Mouse (Mus musculus): ENCODE results near the gene Sppl3. TPM values are rescaled to one million over a fixed set of nuclear protein-coding genes. Genes with fewer than 3 reads are reported as not detected.

The Sppl3 gene
- polyA plus RNA-seq, 1 experiment from 2014 or later: 17.8 TPM

GRCm38 (mm10) chr5:115001464-115001863 lies 9.5 kb upstream of the Sppl3 start:
- Histone ChIP-seq H3K27ac (no peak overlapping the region), H3K4me1 (replicated peaks) (peaks cover 3% of the 10 kb centered on the region), H3K9ac (no peak overlapping the region), H3K4me3 (no peak overlapping the region), H3K36me3 (no peaks in the 10 kb centered on the region), H3K27me3 (peaks cover 6% of the 10 kb centered on the region; the same call in 1 of the 2 replicates), H3K4me2 (no peak overlapping the region), H3K9me3 (replicated peaks) (no peaks in the 10 kb centered on the region)
- ATAC-seq (replicated peaks; ENCODE audit: insufficient number of reproducible peaks, insufficient read depth, low FRiP score, low read depth): no peak
- WGBS: 68% methylated on average over 8 of the region's 8 CpGs

DNA sequence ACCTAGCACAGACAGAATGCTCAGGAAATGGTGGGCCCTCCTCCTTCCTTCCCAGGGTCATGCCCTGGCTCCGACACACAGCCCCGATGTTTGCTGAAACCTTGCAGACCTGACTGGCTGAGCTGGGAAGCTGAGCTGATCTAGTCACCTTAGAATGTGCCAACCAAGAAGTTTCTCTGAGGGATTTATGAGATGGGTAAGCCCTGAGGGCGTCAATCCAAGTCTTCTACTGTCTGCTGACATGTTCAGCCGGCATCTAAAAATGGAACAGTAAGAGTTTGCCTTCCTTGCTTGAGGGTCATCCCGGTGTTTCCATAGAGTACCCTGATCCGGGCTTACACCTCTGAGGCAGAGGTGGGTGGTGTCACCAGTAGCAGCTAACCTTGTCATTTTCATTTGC lies 8.2 kb upstream of the Sppl3 start:
- Histone ChIP-seq H3K27ac (no peak overlapping the region), H3K27me3 (peaks cover 6% of the 10 kb centered on the region; the same call in 1 of the 2 replicates), H3K9me3 (replicated peaks) (no peaks in the 10 kb centered on the region), H3K9ac (no peak overlapping the region), H3K36me3 (no peaks in the 10 kb centered on the region), H3K4me2 (no peak overlapping the region), H3K4me1 (replicated peaks) (peaks cover 3% of the 10 kb centered on the region), H3K4me3 (no peak overlapping the region)
- 37% methylated on average over 6 of the region's 6 CpGs for whole genome bisulfite sequencing
- ATAC-seq (replicated peaks; ENCODE audit: insufficient number of reproducible peaks, insufficient read depth, low FRiP score, low read depth): no peak

DNA sequence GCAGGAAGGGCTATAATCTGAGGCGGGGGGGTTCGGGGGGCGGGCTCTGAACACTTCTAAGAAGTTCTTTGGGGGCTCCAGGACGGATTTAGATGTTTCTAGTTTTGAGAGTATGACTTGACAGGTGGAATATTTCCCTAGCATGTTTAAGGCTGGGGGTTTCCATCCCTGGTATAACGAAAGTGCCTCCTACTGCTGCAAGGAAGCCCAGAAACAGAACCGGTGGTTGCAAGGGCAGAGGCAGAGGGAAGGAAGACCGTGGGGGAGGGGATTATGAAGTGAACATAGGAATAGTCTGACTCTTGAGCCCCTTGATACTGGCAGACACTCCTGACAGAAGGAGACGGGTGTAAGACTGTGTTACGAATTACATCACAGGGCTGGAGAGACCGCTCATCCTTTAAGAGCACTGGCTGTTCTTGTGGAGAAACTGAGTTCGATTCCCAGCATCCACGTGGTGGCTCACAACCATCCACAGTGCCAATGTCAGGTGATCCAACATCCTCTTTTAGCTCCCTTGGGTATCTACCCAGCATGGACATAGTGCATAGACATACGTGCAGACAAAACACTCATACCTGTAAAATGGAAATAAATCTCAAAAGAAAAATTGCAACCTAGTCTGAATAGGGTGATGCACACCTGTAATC lies 7.6 kb upstream of the Sppl3 start:
- Histone ChIP-seq H3K27ac (no peak overlapping the region), H3K36me3 (no peaks in the 10 kb centered on the region), H3K4me2 (no peak overlapping the region), H3K4me1 (replicated peaks) (peaks cover 3% of the 10 kb centered on the region), H3K9me3 (replicated peaks) (no peaks in the 10 kb centered on the region), H3K9ac (no peak overlapping the region), H3K27me3 (peaks cover 6% of the 10 kb centered on the region; the same call in 1 of the 2 replicates), H3K4me3 (no peak overlapping the region)
- no peak for ATAC-seq (replicated peaks; ENCODE audit: insufficient number of reproducible peaks, insufficient read depth, low FRiP score, low read depth)
- WGBS: 69% methylated on average over 13 of the region's 13 CpGs

GRCm38 (mm10) chr5:115007768-115008167 lies 3.2 kb upstream of the Sppl3 start:
- Histone ChIP-seq H3K27me3 (no peaks in the 10 kb centered on the region), H3K27ac (no peak overlapping the region), H3K4me3 (no peak overlapping the region), H3K4me1 (replicated peaks) (peaks cover 15% of the 10 kb centered on the region), H3K9ac (no peak overlapping the region), H3K9me3 (replicated peaks) (no peaks in the 10 kb centered on the region), H3K36me3 (no peaks in the 10 kb centered on the region), H3K4me2 (no peak overlapping the region)
- ATAC-seq (replicated peaks; ENCODE audit: insufficient number of reproducible peaks, insufficient read depth, low FRiP score, low read depth): no peak
- 82% methylated on average over 5 of the region's 5 CpGs for WGBS

- 70% methylated on average over 7 of the region's 7 CpGs for WGBS
- Histone ChIP-seq H3K27ac (no peak overlapping the region), H3K27me3 (no peaks in the 10 kb centered on the region), H3K9ac (no peak overlapping the region), H3K4me2 (no peak overlapping the region), H3K36me3 (no peaks in the 10 kb centered on the region), H3K4me1 (replicated peaks) (peaks cover 19% of the 10 kb centered on the region), H3K4me3 (no peak overlapping the region), H3K9me3 (replicated peaks) (no peaks in the 10 kb centered on the region)
- ATAC-seq (replicated peaks; ENCODE audit: insufficient number of reproducible peaks, insufficient read depth, low FRiP score, low read depth): no peak
Observed at GRCm38 (mm10) chr5:115008307-115008706, 2.6 kb upstream of the Sppl3 start.

DNA sequence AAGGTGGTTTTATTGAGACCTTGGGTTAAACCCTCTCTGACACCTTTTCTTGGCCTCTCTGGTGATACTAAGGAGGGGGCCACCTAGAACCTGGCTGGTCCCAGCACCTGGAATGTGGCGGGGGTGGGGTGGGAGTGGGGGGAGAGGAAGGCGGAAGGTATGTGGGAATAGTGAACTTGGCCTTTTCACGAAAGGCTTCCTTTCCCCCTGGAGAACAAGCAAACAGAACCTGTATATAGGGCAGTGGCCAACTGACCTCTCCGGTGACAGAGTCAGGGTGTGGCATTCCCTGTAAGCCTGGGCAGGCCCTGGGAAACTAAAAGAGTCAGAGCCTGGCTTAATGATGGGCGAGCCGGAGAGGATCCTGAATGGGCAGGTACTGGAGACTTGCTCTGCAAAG lies 1.8 kb upstream of the Sppl3 start:
- Histone ChIP-seq H3K4me3 (no peak overlapping the region), H3K4me2 (no peak overlapping the region), H3K9me3 (replicated peaks) (no peaks in the 10 kb centered on the region), H3K4me1 (replicated peaks) (peaks cover 25% of the 10 kb centered on the region), H3K36me3 (no peaks in the 10 kb centered on the region), H3K27me3 (no peaks in the 10 kb centered on the region), H3K9ac (no peak overlapping the region), H3K27ac (no peak overlapping the region)
- ATAC-seq (replicated peaks; ENCODE audit: insufficient number of reproducible peaks, insufficient read depth, low FRiP score, low read depth): no peak
- 89% methylated on average over 6 of the region's 6 CpGs for WGBS

DNA sequence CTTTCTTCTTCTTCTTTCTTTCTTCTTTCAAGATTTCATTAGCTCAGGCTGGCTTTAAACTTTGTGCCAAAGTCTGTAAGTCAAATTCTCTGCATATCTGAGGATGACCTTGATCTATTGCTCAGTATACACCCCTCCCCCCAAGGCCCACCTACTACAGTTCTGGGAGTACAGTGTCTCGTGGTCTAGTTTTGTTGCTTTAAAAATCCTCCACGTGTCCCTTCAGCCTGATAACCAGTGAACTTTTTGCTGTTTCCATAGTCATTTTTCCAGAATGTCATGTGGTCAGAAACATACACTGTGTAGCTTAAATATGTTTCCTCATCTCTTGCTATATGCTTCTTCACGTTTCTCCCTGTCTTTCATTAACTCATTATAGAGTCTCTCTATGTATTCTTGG lies 976 bp upstream of the Sppl3 start:
- H3K9me3 ChIP-seq (replicated peaks): no peaks in the 10 kb centered on the region
- peak overlapping the region; percentile 89; the same call in 1 of the 2 replicates for H3K4me2 ChIP-seq
- no peak overlapping the region for H3K9ac ChIP-seq
- H3K36me3 ChIP-seq: no peaks in the 10 kb centered on the region
- no peak for ATAC-seq (replicated peaks; ENCODE audit: insufficient number of reproducible peaks, insufficient read depth, low FRiP score, low read depth)
- H3K4me1 ChIP-seq (replicated peaks): peaks cover 32% of the 10 kb centered on the region
- no peaks in the 10 kb centered on the region for H3K27me3 ChIP-seq
- WGBS: 41% methylated on average over 3 of the region's 3 CpGs
- no peak overlapping the region for H3K4me3 ChIP-seq
- no peak overlapping the region for H3K27ac ChIP-seq

GRCm38 (mm10) chr5:115011217-115011518 lies 231 bp downstream of the Sppl3 start:
- no peak; the same call in 1 of the 2 replicates for ATAC-seq (replicated peaks; ENCODE audit: insufficient number of reproducible peaks, insufficient read depth, low FRiP score, low read depth)
- Histone ChIP-seq H3K4me3 (peak overlapping the region; percentile 100), H3K9ac (peak overlapping the region; percentile 100), H3K9me3 (replicated peaks) (no peaks in the 10 kb centered on the region), H3K27ac (peak overlapping the region; percentile 83), H3K36me3 (no peaks in the 10 kb centered on the region), H3K27me3 (no peaks in the 10 kb centered on the region), H3K4me1 (replicated peaks) (peaks cover 43% of the 10 kb centered on the region), H3K4me2 (peak overlapping the region; percentile 88)
- WGBS: under 1% methylated on average over 50 of the region's 57 CpGs

DNA sequence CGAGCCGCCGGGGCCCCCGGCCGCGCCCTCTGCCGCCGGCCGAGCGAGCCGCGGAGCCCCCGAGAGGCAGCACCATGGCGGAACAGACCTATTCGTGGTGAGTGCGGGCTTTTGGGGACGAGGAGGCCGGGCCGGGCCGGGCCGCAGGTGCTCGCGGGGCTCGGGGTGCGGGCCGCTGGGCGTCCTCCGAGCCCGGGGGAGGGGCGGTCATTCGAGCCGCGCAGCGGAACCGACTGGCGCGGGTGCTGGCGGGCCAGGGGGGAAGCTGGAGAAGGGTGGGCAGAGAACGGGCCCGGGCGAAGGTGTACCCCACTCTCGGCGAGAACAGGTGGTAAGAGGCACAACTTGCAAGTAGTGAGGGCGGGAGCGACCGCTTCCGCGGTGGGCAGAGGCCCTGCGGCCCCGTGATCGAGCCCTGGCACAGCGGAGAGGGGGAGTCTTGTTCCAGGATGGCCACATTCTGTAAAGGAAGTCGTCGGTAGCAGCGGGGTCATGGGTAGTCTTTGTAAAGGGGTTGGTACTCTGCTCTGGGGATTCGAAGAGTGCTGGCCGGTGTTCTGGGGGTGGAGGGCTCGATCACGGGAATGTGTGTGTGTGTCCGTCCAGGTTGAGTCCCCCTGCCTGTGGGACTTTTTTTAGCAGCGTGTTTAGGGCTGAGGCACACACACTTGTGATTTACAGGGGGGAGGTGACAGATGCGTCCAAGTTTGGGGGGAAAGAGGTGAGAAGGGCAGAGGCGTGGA lies 753 bp downstream of the Sppl3 start:
- Histone ChIP-seq H3K36me3 (no peaks in the 10 kb centered on the region), H3K4me3 (peak overlapping the region; percentile 100), H3K27ac (peak overlapping the region; percentile 83), H3K27me3 (no peaks in the 10 kb centered on the region), H3K4me1 (replicated peaks) (peaks cover 45% of the 10 kb centered on the region), H3K9me3 (replicated peaks) (no peaks in the 10 kb centered on the region), H3K9ac (peak overlapping the region; percentile 100), H3K4me2 (peak overlapping the region; percentile 88)
- peak; percentile 31 for ATAC-seq (replicated peaks; ENCODE audit: insufficient number of reproducible peaks, insufficient read depth, low FRiP score, low read depth)
- under 1% methylated on average over 62 of the region's 63 CpGs for WGBS

DNA sequence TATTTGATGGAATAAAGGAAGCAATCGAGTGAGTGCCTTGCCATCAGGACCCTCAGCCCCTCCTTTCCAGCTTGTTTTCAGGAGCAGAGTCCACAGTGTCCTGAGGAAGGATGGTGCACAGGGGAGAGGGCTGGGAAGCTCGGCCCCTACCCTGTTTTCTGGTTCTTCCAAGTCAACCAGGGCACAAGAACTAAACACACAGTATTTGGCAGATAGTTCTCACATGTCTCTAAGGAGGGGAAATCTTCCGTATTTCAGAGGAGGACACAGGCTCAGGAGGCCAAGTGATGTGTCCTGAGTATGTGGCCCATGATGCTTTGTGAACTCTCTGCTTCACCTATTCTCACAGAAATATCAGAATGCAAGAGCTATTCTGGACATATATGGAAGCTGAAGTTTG lies 2.5 kb downstream of the Sppl3 start:
- no peak for ATAC-seq (replicated peaks; ENCODE audit: insufficient number of reproducible peaks, insufficient read depth, low FRiP score, low read depth)
- peaks cover 62% of the 10 kb centered on the region for H3K4me1 ChIP-seq (replicated peaks)
- H3K27me3 ChIP-seq: no peaks in the 10 kb centered on the region
- H3K9ac ChIP-seq: no peak overlapping the region
- H3K27ac ChIP-seq: no peak overlapping the region
- H3K4me2 ChIP-seq: no peak overlapping the region
- H3K4me3 ChIP-seq: no peak overlapping the region; the same call in 1 of the 2 replicates
- 60% methylated on average over 3 of the region's 3 CpGs for WGBS
- H3K36me3 ChIP-seq: no peaks in the 10 kb centered on the region
- H3K9me3 ChIP-seq (replicated peaks): no peaks in the 10 kb centered on the region

DNA sequence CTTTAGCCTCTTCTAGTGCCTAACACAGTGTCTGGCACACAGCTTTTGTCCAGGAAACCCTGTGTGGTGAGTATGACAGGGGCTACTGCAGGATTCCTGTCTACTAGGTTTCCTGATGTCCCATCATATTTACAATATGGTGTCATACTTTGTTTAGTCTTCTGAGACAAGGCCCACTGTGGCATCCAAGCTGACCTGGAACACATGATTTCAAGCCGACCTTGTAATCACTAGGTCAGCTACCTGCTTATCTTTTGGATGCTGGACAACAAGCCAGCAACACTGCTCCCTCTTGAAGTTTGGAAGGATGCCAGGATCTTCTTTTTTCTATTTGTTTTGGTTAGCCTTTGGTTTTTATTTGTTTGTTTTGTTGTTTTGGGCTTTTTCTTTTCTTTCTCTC lies 3.6 kb downstream of the Sppl3 start:
- Histone ChIP-seq H3K4me3 (no peak overlapping the region), H3K4me1 (replicated peaks) (peaks cover 68% of the 10 kb centered on the region), H3K27ac (peak overlapping the region; percentile 40), H3K4me2 (peak overlapping the region; percentile 8; the same call in 1 of the 2 replicates), H3K9ac (no peak overlapping the region), H3K36me3 (no peaks in the 10 kb centered on the region), H3K9me3 (replicated peaks) (no peaks in the 10 kb centered on the region), H3K27me3 (no peaks in the 10 kb centered on the region)
- WGBS: 10% methylated on average over 1 of the region's 1 CpGs
- ATAC-seq (replicated peaks; ENCODE audit: insufficient number of reproducible peaks, insufficient read depth, low FRiP score, low read depth): no peak

DNA sequence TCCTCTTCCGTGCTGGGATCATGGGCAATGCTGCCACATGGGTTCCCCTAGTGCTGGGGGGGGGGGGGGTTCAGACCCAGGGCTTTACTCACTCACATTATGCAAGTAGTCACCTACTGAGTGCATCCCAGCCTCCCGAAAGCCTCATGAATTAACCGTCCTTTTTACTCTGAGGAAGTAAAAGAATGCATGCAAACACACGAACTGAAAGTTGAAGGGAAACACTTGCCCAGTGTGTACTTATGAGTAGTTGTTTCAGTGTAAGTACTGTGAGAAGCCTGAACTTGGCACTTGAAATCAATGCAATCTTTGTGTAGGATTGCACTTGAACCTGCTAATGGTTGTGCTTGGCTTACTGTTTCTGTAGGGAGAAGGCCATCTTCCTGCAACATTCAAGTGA lies 4.2 kb downstream of the Sppl3 start:
- Histone ChIP-seq H3K27ac (peak overlapping the region; percentile 22; the same call in 1 of the 2 replicates), H3K9ac (no peak overlapping the region), H3K4me3 (no peak overlapping the region), H3K4me2 (no peak overlapping the region), H3K4me1 (replicated peaks) (peaks cover 68% of the 10 kb centered on the region), H3K36me3 (no peaks in the 10 kb centered on the region), H3K9me3 (replicated peaks) (no peaks in the 10 kb centered on the region), H3K27me3 (no peaks in the 10 kb centered on the region)
- 34% methylated on average over 4 of the region's 4 CpGs for WGBS
- ATAC-seq (replicated peaks; ENCODE audit: insufficient number of reproducible peaks, insufficient read depth, low FRiP score, low read depth): no peak

Measured in heart, embryonic 15.5 days (tissue).